Mouse (Mus musculus) adrenal gland, postnatal 4 days (tissue): ENCODE results near the gene Lage3. TPM values are rescaled to one million over a fixed set of nuclear protein-coding genes. Genes with fewer than 3 reads are reported as not detected.
"Not testable (repeated sequence)": the region's sequence is repeated elsewhere in the genome, so short reads cannot be mapped to it uniquely, and the experiment has no call there.

Experiments used
- DNase-seq, 2 experiments: peaks; one replicate each; pipeline ENCODE4 v3.0.0; 2021 to 2022; ENCODE audit warnings: low spot score in 2 of 2, mixed read lengths in 2 of 2
- long read RNA-seq, 2 experiments: library from polyadenylated mRNA; stranded (forward); transcript quantifications; one replicate each; pipeline ENCODE4 v2.0.0; 2021
- total RNA-seq, 2 experiments: library from RNA; stranded (reverse); gene quantifications; 2 replicates each; pipeline ENCODE4 v1.2.3; 2021

The Lage3 gene
- 10 to 100 TPM; 64.0 to 74.8 TPM for total RNA-seq
- long read RNA-seq, experiment 1, transcript Lage3-201 (3 exons, 761 nt) = major isoform, 50 of 63 reads
- long read RNA-seq, experiment 1, partial matches to known transcripts = 1 of 63 reads
- long read RNA-seq, experiment 1, other reads (novel, unspliced or antisense) = 6 of 63 reads
- long read RNA-seq, experiment 2, transcript Lage3-201 (3 exons, 761 nt) = major isoform, 32 of 38 reads
- long read RNA-seq, experiment 2, partial matches to known transcripts = 1 of 38 reads
- long read RNA-seq, experiment 2, other reads (novel, unspliced or antisense) = 5 of 38 reads

DNA sequence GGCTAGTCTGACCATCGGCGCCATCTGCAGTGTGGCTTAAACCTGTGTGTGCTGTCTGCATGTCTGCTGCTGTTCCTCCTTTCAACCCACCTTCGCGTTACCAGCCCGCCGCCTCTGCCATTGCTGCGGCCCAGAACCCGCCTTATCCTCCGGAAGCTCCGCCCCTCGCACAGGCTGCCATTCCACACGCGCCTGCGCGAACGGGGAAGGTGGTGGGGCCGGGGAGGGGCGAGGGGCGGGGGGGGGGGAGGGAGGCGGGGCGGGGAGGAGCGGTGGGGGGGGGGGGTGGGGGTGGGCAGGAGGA lies at the start of gene Lage3:
Lage3 (minus strand) TSS at position 152 of the 304 bp plus-strand sequence.
- DNase-seq = peak; percentile 35 to 46

DNA sequence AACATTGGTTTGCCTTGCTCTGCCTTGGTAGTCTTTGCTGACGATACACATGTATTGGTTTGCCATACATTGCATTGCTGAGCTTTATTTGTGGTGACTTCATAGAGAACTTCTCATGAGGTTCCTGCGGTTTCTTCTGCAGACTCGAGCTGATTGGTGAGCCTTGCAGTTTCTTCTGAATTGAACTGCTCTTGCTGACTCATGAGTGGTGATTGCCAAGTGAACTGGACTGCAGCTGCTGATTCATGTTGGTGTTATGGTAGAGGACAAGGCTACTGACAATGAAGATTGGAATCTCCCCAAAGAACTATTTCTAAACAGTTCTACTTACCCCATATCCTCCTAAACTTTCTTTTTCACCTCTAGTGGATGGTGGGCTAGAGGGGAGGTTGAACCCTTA lies 46.7 kb upstream of the Lage3 start:
- DNase-seq = no peak

DNA sequence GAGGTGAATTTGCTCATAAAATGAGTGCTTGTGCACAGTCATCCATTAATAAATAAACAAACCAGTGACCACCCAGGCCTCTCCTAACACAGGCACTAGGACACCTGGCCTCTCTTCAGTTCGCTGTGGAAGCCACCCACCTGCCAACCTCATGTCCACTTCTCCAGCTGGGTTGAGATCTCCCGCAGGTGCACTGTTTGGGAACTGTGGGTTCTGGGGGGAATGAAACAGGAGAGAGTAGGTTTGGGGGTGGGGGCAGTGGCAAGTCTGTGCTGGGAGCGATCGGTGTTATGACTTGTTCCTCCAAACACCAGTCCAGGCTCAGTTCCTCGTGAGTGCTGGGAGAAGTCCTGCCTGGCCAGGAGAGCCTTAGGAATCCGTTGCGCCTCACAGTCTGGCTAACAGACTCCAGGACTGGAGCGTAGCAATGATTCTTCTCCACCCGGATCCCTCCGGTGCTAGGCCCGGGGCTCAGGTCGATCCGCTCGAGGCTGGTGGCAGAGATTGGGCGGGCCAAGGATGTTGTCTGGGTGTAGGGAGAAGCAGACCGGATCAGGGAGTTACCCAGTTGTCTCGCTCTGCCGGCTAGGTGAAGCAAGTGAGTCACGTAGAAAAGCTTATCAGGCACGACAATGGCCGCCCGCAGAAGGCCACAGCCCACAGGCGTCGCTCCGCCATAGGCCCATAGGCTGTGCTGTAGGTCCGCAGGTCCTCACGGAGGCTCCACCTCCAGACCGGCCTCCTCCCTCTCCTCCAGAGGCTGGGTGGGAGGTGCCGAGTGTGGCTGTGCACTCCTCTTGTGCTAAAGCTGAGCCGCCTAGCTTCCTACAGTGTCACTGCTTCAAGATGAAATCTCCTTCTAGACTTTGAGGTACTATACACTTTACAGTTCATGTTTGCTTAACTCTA lies 39.4 kb upstream of the Lage3 start, which contains the start of the genes Fam3a and Ikbkg:
Fam3a (minus strand) TSS at position 738 of the 909 bp plus-strand sequence.
Ikbkg (plus strand) TSS at position 756 of the 909 bp plus-strand sequence.
- DNase-seq = peak; percentile 39 to 57

DNA sequence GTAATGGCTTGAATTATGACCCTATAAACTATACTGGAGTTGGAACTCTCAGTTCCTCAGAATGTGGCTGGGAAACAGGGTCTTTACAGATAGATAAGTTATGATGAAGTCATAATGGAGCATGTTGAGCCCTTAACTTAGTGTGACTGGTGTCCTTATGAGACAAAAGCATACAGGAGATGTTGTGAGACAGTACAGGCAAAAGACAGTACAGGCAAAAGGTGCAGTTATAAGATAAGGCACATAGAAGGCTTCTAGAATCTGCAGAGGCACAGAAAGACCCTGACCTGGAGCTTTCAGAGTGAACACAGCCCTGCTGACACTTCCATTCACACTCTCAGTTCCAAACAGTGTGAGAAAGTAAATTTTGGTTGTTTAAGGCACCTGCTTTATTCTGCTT lies 34.7 kb upstream of the Lage3 start:
- DNase-seq = no peak

DNA sequence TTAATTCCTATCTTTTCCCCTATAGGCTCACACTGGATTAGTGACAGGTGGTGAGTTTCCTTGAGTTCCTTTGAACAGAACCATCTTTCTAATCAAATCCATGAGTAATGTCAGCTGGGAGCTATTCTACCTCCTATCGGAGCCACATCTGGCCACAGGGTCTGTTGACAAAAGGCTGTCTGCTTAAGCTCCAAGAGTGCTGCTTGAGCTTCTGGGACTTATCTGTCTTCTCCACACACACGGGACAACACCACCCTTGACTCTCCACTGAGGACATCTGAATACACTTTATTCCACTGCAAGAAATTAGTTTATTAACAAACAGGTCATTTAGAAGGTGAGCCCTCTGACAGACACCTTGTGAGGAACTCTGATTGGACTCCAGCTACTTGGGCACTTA lies 31.0 kb upstream of the Lage3 start:
- no peak for DNase-seq

DNA sequence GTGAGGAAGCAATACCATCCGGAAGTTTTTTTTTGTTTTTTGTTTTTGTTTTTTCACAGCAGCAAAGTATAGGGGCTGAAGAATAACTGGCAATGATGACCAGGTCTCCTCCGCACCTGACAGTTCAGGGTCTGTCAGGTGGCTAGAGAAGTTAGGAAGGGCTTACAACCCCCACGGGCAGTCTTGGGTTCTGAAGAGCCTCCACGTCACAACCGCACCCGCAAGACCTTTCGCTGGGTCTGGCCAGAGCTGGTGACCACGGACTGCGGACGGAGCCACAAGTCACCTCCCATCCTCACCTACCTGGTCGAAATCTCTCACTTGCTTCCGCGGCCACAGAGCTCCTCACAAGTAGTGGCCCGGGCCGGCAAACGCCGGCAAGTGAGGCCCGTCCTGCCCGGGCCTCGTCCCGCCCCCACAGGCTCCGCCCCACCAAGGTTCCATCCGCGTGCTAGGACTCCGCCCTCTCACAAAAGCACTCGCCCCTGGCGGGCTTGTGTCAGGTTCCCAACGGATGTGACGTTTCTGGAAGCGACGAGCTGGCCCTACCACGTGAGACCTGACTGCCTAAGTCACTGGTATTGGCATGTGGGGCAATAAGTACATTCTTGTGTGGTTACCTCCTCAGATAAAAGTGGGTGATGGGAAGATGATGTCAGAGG lies 19.6 kb upstream of the Lage3 start, which contains the start of the genes Ubl4a and Slc10a3:
Ubl4a (minus strand) TSS at position 331 of the 662 bp plus-strand sequence.
Slc10a3 (minus strand) TSS at position 462 of the 662 bp plus-strand sequence.
- peak; percentile 35 to 61 for DNase-seq

DNA sequence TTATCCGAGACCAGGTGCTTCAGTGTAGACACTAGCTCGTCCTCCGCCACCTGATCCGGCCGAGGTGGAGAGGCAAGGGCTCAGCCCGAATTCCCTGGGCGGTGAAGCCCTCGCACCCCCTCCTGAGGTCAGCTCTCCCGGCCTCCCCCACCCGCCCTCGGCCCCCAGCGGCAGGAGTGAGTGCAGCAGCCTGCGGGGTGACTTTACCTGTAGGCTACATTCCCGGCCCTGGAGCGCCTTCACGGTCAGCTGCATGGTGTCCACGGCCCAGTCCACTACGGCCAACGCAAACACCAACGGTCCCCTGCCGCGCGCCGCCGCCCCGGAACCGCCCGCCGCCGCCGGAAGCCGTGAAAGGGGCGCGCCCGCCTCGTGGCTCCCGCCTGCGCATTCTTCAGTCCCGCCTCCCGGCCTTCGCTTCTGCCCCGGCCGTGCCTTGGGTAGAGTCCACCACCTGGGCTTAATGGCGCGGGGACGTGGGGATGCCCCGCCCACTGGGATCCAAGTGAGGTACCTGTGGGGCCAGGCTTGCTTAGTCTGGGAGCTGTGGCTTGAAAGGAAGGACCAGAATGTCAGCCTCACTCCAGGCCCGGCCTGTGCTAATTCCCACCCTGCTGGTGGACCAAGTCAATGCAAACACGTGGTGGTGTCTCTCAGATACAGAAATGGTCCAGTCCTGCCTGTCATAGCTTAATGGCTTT lies 14.9 kb upstream of the Lage3 start:
- peak; percentile 37 to 39 for DNase-seq

DNA sequence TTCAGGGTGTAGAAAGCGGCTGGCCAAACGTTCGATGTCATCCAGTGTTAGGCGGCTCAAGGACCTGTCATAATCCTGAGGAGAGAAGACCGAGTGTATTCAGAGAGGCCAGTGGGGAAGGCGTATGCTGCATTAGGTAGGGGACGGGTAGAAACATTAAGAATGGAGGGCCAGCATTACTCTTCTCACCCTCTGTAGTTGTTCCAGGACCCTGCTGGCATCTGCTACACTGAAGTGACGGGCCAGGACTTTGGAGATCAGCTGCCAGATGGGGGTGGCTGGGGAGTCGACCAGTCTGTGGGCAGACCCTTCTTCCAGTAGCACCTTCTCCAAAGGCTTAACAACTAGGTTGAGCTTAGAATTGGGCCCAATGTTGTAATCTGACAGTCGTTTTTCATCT lies 14.1 kb upstream of the Lage3 start:
- DNase-seq = no peak

DNA sequence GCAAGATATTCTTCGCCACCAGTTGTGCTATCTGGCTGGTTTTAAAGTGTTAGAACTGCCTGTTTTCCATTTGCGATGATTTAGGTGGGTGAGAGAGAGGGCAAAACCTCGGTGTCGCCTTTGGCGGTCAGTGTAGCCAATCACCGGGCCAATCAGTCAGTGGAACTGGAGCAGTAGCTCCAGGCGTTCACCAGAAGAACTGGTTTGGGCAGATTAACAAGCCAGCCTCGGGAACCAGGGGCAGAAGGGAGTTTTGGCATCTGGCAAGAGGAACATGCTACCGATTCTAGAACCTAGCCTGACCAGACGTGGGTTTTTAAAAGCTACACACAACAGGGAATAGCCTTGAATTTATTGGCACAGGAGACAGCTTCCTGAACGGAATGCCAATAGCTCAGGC lies 5.8 kb upstream of the Lage3 start:
- DNase-seq = no peak

DNA sequence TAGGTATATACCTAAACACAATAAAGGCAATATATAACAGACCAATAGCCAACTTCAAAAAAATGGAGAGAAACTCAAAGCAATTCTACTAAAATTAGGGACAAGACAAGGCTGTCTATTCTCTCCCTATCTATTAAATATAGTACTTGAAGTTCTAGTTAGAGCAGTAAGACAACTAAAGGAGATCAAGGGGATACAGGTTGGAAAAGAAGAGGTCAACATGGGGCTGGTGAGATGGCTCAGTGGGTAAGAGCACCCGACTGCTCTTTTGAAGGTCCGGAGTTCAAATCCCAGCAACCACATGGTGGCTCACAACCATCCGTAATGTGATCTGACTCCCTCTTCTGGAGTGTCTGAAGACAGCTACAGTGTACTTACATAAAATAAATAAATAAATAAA lies 3.7 kb upstream of the Lage3 start:
- DNase-seq = not testable (repeated sequence)

DNA sequence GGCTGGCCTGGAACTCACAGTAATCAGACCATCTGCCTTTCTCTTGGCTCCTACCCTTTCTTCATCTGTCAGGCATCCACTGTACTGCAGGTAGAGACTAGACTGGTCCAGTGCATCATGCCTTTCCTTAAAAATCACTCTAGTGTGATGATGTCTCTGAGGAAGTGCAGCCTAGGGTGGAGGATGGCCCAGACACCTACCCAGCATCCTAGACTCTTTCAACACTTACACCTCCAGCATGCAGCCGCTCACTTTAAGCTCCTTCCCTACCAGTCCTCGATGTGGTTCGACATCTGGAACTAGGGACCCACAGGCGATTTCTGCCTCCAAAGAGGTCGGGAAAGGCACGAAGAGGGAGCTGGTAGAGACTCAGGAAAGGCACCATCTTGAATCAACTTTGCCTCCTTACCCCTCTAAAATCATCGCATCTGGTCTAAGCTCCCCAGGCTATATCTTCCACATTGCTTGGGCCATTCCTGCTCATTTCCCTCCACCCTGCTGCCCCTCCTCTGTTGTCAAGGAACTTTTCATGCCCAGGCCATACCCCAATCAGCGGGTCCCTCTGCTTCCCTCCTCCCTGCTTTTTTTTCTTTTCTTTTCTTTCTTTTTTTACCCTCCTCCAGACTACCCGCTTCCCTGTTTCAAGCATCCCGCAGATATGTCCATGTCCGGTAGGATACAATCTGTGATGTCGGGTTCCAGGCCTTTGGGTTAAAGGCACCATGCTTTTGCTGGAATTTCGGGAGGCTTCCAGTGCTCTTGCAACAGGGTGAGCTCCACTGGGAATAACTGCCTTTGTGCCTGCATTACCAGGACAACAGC lies 562 bp downstream of the Lage3 start:
- DNase-seq = no peak

DNA sequence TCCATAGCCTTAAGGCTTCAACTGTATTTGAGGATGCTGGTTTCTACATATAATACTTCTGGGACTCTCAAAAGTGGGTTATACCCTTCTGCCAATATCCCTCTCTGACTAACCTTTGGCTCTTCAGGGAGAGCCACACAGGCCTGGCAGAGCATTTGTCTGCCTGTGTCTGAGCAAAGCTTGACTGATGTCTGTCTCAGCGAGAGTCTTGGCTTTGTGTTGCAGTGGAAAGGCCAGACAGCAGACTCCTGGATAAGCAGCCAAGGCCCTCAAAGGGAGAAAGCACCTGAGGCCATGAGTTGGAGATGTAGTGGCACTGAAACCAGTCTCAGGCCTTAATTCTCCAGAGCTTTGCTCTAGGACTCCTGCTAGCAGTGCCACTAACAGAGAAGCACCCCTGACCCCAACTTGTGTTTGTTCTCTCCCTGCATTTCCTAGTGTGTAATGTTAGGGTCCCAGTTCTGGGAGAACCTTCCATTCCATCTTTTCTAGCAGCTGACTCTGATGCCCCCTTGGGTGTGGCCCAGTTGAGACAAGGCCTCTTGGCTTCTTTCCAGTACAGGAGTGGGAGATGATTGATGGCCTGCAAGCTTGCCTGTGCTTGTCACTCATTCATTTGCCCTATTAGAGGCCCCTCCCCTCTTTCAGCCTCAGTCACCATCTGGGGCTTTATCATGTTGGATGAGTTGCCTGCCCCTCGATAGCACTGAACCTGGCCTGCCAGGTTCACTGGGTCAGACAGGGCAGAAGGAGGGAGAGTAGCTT lies 23.1 kb downstream of the Lage3 start:
- no peak for DNase-seq

DNA sequence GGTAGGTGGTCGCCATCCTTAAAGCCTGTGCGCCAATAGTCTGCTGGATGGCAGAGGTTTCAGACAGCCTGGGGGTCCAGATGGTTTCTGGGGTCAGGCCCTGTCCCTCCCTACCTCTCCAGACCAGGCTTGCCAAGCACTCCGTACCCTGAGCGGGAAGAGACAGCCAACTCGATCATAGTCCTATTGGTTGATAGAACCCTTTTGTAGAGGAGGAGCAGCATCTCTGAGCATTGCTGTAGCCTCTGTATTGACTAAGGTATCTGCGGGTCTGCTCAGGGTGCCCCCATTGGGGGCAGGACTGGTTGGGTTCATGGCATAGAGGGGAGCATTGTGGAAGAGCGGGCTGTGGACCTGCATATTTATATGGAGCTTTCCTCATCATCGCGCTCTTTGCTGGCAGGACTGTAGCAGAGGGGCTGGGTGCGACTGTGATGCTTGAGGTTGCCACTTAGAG lies 24.2 kb downstream of the Lage3 start:
- no peak for DNase-seq

DNA sequence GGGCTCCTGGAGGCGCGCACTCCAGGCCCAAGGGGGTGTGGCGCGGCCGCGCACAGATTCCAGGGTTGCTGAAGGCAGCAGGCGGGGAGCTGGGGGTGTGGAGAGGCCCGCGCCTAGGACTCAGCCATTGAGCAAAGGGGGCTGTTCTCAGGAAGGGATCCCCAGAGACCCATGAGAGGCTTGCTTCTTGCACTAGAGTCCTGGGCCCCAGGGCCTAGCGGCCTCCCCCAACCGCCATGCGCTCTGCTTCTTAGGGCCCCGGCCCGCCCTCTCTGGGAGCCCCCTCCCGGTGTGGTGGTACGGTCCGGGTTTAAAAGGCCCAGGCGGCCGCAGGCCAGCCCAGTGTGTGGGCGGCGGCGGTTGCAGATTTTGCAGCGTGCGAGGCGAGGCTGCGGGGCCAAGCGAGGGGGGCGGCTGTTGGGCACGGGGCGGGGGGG lies 24.7 kb downstream of the Lage3 start, which contains the start of gene Plxna3:
Plxna3 (plus strand) TSS at position 342 of the 437 bp plus-strand sequence.
- peak; percentile 31 to 48 for DNase-seq

DNA sequence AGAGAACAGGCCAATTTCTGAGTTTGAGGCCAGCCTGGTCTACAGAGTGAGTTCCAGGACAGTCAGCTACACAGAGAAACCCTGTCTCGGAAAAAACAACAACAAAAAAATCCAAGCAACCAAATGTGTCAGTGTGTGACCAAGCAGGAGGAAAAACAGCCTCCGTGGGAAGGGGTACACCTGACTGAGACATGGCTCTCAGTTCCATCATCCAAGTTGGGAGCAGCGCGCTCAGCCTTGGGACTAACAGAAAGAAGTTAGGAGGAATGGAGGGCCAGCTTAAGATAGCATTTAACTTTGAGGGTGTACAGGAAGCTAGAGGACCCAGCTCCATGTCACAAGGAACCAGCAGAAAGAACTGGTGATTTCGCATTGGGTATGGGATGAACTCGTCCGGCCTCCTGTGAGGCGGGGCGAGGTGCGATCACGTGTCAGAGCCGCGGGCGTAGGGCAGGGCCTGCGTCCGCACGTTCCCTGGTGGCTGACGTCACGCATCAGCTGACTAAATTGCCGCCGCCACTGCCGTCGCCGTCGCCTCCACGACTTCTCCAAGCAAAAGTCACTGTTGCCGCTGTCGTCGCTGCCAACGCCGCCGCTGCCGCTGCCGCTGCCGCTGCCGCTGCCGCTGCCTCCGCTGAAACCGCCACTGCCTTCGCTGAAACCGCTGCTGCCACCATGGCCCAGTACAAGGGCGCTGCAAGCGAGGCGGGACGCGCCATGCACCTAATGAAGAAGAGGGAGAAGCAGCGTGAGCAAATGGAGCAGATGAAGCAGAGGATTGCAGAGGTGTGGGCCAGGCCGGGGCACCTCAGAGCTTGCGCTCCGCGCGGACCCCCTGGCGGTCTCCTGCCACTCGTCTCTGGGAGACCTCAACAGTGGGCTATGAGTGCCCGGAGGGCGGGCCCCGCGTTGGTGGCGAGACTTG lies 40.6 kb downstream of the Lage3 start, which contains the start of gene Fam50a:
Fam50a (plus strand) TSS at position 494 of the 925 bp plus-strand sequence.
- DNase-seq = peak; percentile 49 to 62

DNA sequence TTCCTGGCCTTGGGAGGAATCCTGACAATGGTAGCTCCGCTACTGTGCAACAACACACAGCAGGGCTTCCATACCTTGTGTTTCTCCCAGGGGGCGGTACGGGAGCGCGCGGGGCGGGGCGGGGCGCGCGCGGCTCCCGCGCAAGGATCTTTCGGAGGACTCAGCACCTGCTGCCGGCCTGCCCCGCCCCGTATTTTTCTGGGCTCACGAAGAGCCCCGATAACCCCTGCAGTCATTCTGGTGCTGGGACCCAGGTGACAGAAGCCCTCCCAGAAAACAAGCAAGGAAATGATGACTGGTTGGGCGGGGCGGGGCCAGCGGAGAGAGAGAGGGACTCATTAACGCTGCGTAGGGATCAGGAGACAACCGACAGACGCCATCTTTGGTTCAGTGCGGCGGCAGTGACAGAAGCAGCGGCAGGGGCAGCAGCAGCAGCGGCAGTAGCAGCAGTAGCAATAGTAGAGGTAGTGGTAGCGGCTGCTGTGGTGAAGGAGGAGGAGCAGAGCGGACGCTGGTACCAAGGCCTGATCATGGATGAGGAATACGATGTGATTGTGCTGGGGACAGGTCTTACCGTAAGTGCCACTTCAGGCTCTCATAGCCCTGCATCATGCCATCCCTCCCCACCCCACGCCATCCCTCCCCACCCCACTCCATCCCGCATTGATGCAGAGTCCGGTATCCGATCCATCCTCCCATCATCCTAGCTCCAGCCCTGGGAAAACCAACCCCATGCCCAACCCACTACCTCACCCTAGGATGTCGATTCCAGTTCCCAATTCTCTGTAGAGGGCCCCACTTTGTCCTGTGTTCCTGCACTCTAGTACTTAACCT lies 48.3 kb downstream of the Lage3 start, which contains the start of gene Gdi1:
Gdi1 (plus strand) TSS at position 132 of the 834 bp plus-strand sequence.
- peak; percentile 36 to 40 for DNase-seq
